Mouse (Mus musculus): ENCODE measurements around the gene Mars. TPM values are rescaled to one million over a fixed set of nuclear protein-coding genes. Genes with fewer than 3 reads are reported as not detected.

The Mars gene
- total and polyA plus RNA-seq, 2 experiments from 2014 or later: 48.9 to 64.6 TPM

DNA sequence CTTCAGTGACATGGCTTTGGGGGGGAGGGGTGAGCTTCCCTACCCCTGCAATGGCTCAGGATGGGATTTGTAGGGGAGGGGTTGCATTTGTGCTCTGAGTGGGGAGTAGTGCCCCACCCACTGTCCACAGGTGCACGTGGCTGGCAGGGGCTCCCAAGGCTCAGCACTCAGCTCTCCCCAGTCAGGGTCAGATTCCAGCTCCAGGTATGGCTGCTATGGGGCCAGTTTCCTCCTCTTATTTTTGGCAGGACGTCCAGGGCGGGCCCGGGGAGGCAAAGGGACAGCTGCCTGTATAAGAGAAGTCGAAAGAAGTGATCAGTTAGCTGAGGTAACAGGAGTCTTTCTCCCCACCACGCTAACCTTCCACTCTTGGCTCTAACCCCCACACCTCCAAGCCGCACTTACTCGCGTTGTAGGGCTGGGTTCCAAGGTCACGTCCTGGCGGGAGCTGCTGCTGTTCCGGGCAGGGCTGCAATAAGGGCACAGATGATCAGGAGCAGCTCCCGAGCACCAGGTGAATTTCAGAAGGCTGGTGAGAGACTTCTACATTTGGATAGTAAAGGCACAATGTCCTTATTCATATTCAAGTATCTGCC lies 28.9 kb downstream of the Mars start:
- Histone ChIP-seq H3K9me3 (replicated peaks; ENCODE audit: control insufficient read depth, low read length) (no peaks in the 10 kb centered on the region), H3K27ac (ENCODE audit: low read depth) (no peak overlapping the region), H3K4me3 (ENCODE audit: low read depth, low read length) (no peak overlapping the region), H3K36me3 (replicated peaks; ENCODE audit: control insufficient read depth, insufficient read depth, low read length) (peaks cover 96% of the 10 kb centered on the region), H3K4me2 (ENCODE audit: low read depth, low read length) (no peak overlapping the region), H3K27me3 (ENCODE audit: control insufficient read depth, insufficient read depth, low read length) (no peaks in the 10 kb centered on the region), H3K4me1 (ENCODE audit: control insufficient read depth, insufficient read depth) (peaks cover 14% of the 10 kb centered on the region), H3K9ac (replicated peaks; ENCODE audit: low read depth, low read length) (no peak overlapping the region)
- 45% methylated on average over 13 of the region's 13 CpGs for WGBS
- ATAC-seq (ENCODE audit: insufficient read depth, low read depth) (no peak), DNase-seq (ENCODE audit: low spot score) (no peak)
- TF ChIP-seq CTCF (IDR thresholded peaks at IDR 0.05; ENCODE audit: low read depth) (no peak), EP300 (IDR thresholded peaks at IDR 0.05; ENCODE audit: low read depth) (no peak)

DNA sequence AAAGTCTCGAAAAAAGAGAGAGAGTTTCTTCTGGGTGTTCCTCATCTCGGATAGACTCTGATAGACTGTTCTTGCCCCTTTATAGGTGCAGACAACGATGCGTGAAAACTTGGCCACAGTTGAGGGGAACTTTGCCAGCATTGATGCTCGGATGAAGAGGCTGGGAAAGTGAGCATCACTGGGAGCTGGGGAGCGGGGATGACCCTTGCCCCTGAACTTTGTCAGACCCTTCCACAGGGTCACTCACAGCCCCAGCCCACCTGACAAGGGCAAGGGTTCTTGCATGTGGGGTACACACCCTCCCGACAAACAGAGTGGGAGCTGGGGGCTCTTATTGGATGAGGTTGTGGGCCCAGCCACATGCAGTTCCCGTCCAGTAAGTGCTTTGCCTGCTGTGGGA lies 30.3 kb downstream of the Mars start:
- TF ChIP-seq CTCF (IDR thresholded peaks at IDR 0.05; ENCODE audit: low read depth): no peak
- no peak for TF ChIP-seq EP300 (IDR thresholded peaks at IDR 0.05; ENCODE audit: low read depth)

DNA sequence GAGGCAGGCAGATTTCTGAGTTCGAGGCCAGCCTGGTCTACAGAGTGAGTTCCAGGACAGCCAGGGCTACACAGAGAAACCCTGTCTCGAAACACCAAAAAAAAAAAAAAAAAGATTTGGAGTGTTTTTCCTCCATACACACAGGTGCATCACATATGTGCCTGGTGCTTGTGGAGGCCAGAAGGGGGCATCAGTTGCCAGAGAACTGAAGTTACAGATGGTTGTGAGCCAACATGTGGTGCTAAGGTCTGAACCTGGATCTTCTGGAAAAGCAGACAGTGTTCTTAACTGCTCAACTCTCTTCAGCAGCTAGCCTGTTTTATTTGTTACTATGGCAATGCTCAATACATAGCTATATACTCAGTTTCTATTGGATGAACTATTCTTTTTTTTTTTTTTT lies 31.9 kb downstream of the Mars start:
- TF ChIP-seq CTCF (IDR thresholded peaks at IDR 0.05; ENCODE audit: low read depth) (0 out of 2 replicates have a peak, but pooled peaks have one; percentile 2), EP300 (IDR thresholded peaks at IDR 0.05; ENCODE audit: low read depth) (no peak)
- Histone ChIP-seq H3K9ac (replicated peaks; ENCODE audit: low read depth, low read length) (no peak overlapping the region), H3K9me3 (replicated peaks; ENCODE audit: control insufficient read depth, low read length) (no peaks in the 10 kb centered on the region), H3K27ac (ENCODE audit: low read depth) (no peak overlapping the region), H3K4me3 (ENCODE audit: low read depth, low read length) (no peak overlapping the region), H3K36me3 (replicated peaks; ENCODE audit: control insufficient read depth, insufficient read depth, low read length) (peaks cover 100% of the 10 kb centered on the region), H3K4me1 (ENCODE audit: control insufficient read depth, insufficient read depth) (no peaks in the 10 kb centered on the region; the same call in 1 of the 2 replicates), H3K4me2 (ENCODE audit: low read depth, low read length) (no peak overlapping the region), H3K27me3 (ENCODE audit: control insufficient read depth, insufficient read depth, low read length) (no peaks in the 10 kb centered on the region)
- WGBS: 100% methylated on average over 2 of the region's 2 CpGs
- DNase-seq (ENCODE audit: low spot score) (no peak), ATAC-seq (ENCODE audit: insufficient read depth, low read depth) (no peak)

More for the DNA sequence above, 30.3 kb downstream of the Mars start:
- no peaks in the 10 kb centered on the region; the same call in 1 of the 2 replicates for H3K4me1 ChIP-seq (ENCODE audit: control insufficient read depth, insufficient read depth)
- ATAC-seq (ENCODE audit: insufficient read depth, low read depth) (no peak), DNase-seq (ENCODE audit: low spot score) (no peak)
- WGBS: 82% methylated on average over 8 of the region's 8 CpGs
- H3K36me3 ChIP-seq (replicated peaks; ENCODE audit: control insufficient read depth, insufficient read depth, low read length): peaks cover 100% of the 10 kb centered on the region
- H3K9me3 ChIP-seq (replicated peaks; ENCODE audit: control insufficient read depth, low read length): no peaks in the 10 kb centered on the region
- no peak overlapping the region for H3K9ac ChIP-seq (replicated peaks; ENCODE audit: low read depth, low read length)
- H3K4me3 ChIP-seq (ENCODE audit: low read depth, low read length): no peak overlapping the region
- H3K27ac ChIP-seq (ENCODE audit: low read depth): no peak overlapping the region
- no peak overlapping the region for H3K4me2 ChIP-seq (ENCODE audit: low read depth, low read length)
- H3K27me3 ChIP-seq (ENCODE audit: control insufficient read depth, insufficient read depth, low read length): no peaks in the 10 kb centered on the region

DNA sequence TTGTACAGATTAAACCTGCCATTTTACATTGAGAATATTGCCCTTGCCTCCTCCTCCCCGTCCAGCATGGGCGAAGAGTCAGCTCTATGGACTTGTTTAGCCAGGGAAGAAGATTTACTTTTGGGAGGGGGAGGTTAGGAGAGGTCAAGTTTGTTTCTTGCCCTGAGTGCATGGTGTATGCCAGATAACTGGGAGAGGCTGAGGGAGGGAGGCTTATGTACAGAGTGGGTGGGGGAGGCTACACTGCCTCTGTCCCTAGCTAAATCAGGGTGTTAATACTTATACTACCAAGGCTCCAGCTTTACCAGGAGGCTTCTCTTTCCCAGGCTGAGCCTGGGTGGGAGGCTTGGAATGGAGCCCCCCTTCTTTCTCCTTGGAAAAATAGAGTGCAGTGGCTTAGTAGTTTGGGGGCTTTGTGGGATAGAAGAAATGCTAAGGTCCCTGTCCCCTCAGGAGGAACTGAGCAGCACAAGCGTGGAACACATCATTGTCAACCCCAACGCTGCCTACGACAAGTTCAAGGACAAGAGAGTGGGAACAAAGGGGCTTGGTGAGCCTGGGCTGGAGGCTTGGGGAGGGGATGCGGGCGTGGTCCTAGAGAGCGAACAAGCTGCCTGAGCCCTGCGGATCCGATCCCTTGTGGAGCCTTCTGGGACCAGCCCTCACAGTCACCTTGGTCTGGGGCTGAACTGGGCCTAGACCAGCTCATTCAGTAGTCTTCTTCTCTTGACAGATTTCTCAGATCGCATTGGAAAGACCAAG lies 37.1 kb downstream of the Mars start:
- Histone ChIP-seq H3K4me1 (ENCODE audit: control insufficient read depth, insufficient read depth) (no peaks in the 10 kb centered on the region), H3K9ac (replicated peaks; ENCODE audit: low read depth, low read length) (no peak overlapping the region), H3K27ac (ENCODE audit: low read depth) (no peak overlapping the region), H3K4me2 (ENCODE audit: low read depth, low read length) (no peak overlapping the region), H3K36me3 (replicated peaks; ENCODE audit: control insufficient read depth, insufficient read depth, low read length) (peaks cover 85% of the 10 kb centered on the region), H3K9me3 (replicated peaks; ENCODE audit: control insufficient read depth, low read length) (no peaks in the 10 kb centered on the region), H3K4me3 (ENCODE audit: low read depth, low read length) (no peak overlapping the region), H3K27me3 (ENCODE audit: control insufficient read depth, insufficient read depth, low read length) (no peaks in the 10 kb centered on the region)
- ATAC-seq (ENCODE audit: insufficient read depth, low read depth) (no peak), DNase-seq (ENCODE audit: low spot score) (no peak)
- TF ChIP-seq EP300 (IDR thresholded peaks at IDR 0.05; ENCODE audit: low read depth) (no peak), CTCF (IDR thresholded peaks at IDR 0.05; ENCODE audit: low read depth) (no peak)
- 90% methylated on average over 11 of the region's 11 CpGs for WGBS

DNA sequence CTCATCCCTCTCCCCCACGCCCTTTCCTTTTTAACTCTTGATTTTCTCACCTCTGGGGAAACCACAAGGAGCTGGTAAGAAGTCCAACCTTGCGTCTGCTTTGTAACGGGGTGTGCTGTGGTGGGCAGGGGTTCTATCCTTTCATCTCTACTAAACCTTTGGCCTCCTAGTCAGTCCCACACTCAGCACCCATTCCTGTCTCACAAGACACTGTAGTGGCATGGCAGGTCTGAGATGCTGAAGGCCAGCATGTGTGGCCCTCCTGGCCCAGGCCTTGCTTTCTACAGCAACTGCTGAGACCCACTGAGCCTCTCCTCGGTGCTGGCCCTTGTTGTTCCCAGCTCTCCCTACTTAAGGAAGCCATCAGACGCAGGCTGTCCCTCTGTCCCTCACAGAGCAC lies 39.2 kb downstream of the Mars start:
- Histone ChIP-seq H3K9me3 (replicated peaks; ENCODE audit: control insufficient read depth, low read length) (no peaks in the 10 kb centered on the region), H3K27me3 (ENCODE audit: control insufficient read depth, insufficient read depth, low read length) (no peaks in the 10 kb centered on the region), H3K4me2 (ENCODE audit: low read depth, low read length) (no peak overlapping the region), H3K4me3 (ENCODE audit: low read depth, low read length) (no peak overlapping the region), H3K36me3 (replicated peaks; ENCODE audit: control insufficient read depth, insufficient read depth, low read length) (peaks cover 70% of the 10 kb centered on the region), H3K4me1 (ENCODE audit: control insufficient read depth, insufficient read depth) (peaks cover 11% of the 10 kb centered on the region), H3K9ac (replicated peaks; ENCODE audit: low read depth, low read length) (no peak overlapping the region), H3K27ac (ENCODE audit: low read depth) (no peak overlapping the region)
- 86% methylated on average over 5 of the region's 5 CpGs for WGBS
- DNase-seq (ENCODE audit: low spot score) (no peak), ATAC-seq (ENCODE audit: insufficient read depth, low read depth) (no peak)
- TF ChIP-seq EP300 (IDR thresholded peaks at IDR 0.05; ENCODE audit: low read depth) (no peak), CTCF (IDR thresholded peaks at IDR 0.05; ENCODE audit: low read depth) (no peak)
